Mouse (Mus musculus) intestine, postnatal 0 days (tissue): ENCODE results near the gene Ccdc171. TPM values are rescaled to one million over a fixed set of nuclear protein-coding genes. Genes with fewer than 3 reads are reported as not detected.
A peak's percentile ranks its signal among the peaks of the same experiment; 100 is the strongest.

Experiments
- ATAC-seq: fragments of 200-750 bp; cut with Nextera tagmentation; 2 replicates; pipeline ENCODE4 v1.8.0; 2017; ENCODE audit warnings: mild to moderate bottlenecking, moderate TSS enrichment, moderate library complexity
- H3K27ac ChIP-seq: fragments of 300-500 bp; sonication (generic); 2 replicates; pipeline ENCODE4 v1.5.1; 2014; ENCODE audit warnings: mild to moderate bottlenecking, low read depth, low read length, moderate library complexity
- H3K27me3 ChIP-seq: fragments of 300-500 bp; sonication (generic); replicated peaks from 2 replicates; pipeline ENCODE4 v1.6.1; 2014; ENCODE audit warnings: low read length, mixed read lengths; ENCODE audit not compliant: control insufficient read depth, insufficient read depth
- H3K36me3 ChIP-seq: fragments of 300-500 bp; sonication (generic); 2 replicates; pipeline ENCODE4 v1.6.1; 2014; ENCODE audit warnings: mild to moderate bottlenecking, moderate library complexity; ENCODE audit not compliant: control insufficient read depth, insufficient read depth
- H3K4me1 ChIP-seq: fragments of 300-500 bp; sonication (generic); replicated peaks from 2 replicates; pipeline ENCODE4 v1.6.1; 2014; ENCODE audit warnings: antibody characterized with exemption, low read length, mixed read lengths; ENCODE audit not compliant: control insufficient read depth, insufficient read depth
- H3K4me2 ChIP-seq: fragments of 300-500 bp; sonication (generic); replicated peaks from 2 replicates; pipeline ENCODE4 v1.6.1; 2014; ENCODE audit warnings: low read depth, mild to moderate bottlenecking, moderate library complexity
- H3K4me3 ChIP-seq: fragments of 300-500 bp; sonication (generic); 2 replicates; pipeline ENCODE4 v1.5.1; 2014; ENCODE audit warnings: low read depth, low read length
- H3K9ac ChIP-seq: fragments of 300-500 bp; sonication (generic); 2 replicates; pipeline ENCODE4 v1.6.1; 2014; ENCODE audit warnings: mild to moderate bottlenecking, low read depth, low read length
- H3K9me3 ChIP-seq: fragments of 300-500 bp; sonication (generic); 2 replicates; pipeline ENCODE4 v1.6.1; 2016; ENCODE audit warnings: mixed run types; ENCODE audit not compliant: control insufficient read depth
- CTCF ChIP-seq: sonication (generic); IDR thresholded peaks from 2 replicates; pipeline ENCODE4 v1.5.1; 2016; ENCODE audit warnings: low read depth, mild to moderate bottlenecking, control low read depth, antibody characterized with exemption, moderate library complexity
- WGBS: fragments of 180-500 bp; shearing (Covaris S2); extraction: QIAGEN DNeasy Blood & Tissue Kit; methylation state at CpG from one replicate; pipeline ENCODE4 v1.1.7; 2014; 5-methylcytosine and 5-hydroxymethylcytosine counted together
- polyA plus RNA-seq: library from polyadenylated mRNA; unstranded; fragments of >200 nt; fragmentation: Nextera tagmentation; extraction: Ambion mirVana; gene quantifications from 2 replicates; pipeline ENCODE4 v1.2.1, GENCODE M21; 2015

Ccdc171 gene
- polyA plus RNA-seq, 1 experiment from 2014 or later = 0.69 TPM

DNA sequence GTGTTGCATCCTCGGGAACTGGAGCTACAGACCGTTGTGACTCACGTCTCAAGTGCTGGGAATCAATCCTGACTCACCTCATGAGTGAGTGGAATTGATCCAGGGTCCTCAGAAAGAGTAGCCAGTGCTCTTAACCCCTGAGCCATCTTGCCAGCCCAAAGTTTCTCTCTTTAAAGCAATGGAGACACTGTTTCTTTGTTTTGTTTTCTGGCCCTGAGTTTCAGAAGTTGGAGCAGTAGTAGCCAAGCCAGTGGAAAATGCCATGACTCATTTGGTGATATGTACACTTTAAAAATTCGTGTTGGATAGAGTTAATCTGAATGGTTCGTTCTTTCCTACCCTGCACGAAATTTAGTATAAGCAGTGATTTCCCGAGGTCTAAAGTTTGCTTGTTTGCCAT lies 157.5 kb downstream of the Ccdc171 start:
- Histone ChIP-seq H3K4me2 (no peak overlapping the region), H3K9ac (no peak overlapping the region), H3K9me3 (no peaks in the 10 kb centered on the region), H3K27me3 (no peaks in the 10 kb centered on the region), H3K4me3 (no peak overlapping the region), H3K4me1 (no peaks in the 10 kb centered on the region), H3K27ac (no peak overlapping the region), H3K36me3 (no peaks in the 10 kb centered on the region)
- no peak for TF ChIP-seq CTCF
- 83% methylated on average over 7 of the region's 7 CpGs for WGBS
- no peak for ATAC-seq

DNA sequence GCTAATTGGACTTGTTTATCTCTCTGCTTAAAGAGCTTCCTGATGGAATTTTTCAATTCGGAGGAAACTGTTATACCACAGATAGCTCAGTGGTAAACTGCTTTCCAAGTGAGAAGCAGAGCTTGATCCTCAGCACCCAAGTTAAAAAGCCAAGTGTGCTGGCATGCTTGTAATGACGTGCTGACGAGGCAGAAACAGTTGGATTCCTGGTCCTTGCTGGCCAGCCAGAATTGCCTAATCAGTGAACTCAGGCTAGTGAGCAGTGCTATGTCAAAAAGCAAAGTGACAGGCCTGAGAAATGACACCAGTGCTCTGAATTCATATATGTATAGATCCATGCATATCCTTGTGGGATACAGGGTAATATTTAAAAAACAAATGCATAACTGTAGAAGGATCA lies 174.8 kb downstream of the Ccdc171 start:
- no peak for TF ChIP-seq CTCF
- no peaks in the 10 kb centered on the region for H3K4me1 ChIP-seq
- H3K9me3 ChIP-seq = no peaks in the 10 kb centered on the region
- no peak overlapping the region for H3K27ac ChIP-seq
- ATAC-seq = no peak
- H3K36me3 ChIP-seq = no peaks in the 10 kb centered on the region
- WGBS = 61% methylated on average over 3 of the region's 3 CpGs
- no peaks in the 10 kb centered on the region for H3K27me3 ChIP-seq
- H3K9ac ChIP-seq = no peak overlapping the region
- no peak overlapping the region for H3K4me3 ChIP-seq
- no peak overlapping the region for H3K4me2 ChIP-seq

DNA sequence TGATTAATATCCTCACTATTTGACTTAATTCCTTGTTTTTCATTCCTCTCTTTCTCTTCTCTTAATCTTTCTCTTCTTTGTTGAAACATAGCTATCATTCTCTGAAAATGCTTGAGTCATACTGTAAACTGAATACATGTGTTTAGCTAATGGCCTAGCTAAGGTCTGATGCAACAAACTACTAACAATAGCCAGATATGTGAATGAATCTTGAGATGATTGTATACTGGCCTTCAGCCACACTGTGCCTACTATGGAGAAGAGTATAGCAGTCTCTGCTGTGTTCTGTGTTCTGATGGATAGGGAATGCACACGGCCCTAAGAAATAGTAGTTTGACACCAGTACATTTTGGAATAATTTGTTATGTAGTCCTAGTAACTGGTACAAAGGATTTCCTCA lies 191.7 kb downstream of the Ccdc171 start:
- 77% methylated on average over 1 of the region's 1 CpGs for WGBS
- H3K4me2 ChIP-seq = no peak overlapping the region
- H3K27ac ChIP-seq = no peak overlapping the region
- no peaks in the 10 kb centered on the region for H3K36me3 ChIP-seq
- no peaks in the 10 kb centered on the region for H3K4me1 ChIP-seq
- H3K4me3 ChIP-seq = no peak overlapping the region
- no peaks in the 10 kb centered on the region for H3K27me3 ChIP-seq
- H3K9me3 ChIP-seq = no peaks in the 10 kb centered on the region
- no peak overlapping the region for H3K9ac ChIP-seq
- ATAC-seq = no peak
- no peak for TF ChIP-seq CTCF

DNA sequence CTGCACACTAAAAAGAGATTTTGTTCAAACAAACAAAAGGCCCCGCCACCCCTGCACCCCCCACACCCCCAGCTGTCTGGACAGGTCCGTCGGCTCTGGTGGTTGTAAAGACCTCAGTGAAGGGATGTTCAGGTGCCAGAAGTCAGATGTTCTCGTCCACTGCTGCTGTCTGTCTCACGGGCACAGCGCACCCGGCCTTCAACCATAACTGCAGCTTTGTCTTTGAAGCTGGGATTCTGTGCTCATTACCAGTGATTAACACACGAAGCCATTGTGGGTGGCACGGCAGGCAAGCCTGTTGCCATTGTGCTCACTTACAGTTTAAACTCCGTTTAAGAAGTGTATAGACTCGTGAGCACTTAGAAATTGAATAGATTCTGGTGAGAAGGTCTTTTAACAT lies 194.5 kb downstream of the Ccdc171 start:
- H3K4me1 ChIP-seq = no peaks in the 10 kb centered on the region
- H3K27ac ChIP-seq = no peak overlapping the region
- H3K9me3 ChIP-seq = no peaks in the 10 kb centered on the region
- no peak for TF ChIP-seq CTCF
- H3K9ac ChIP-seq = no peak overlapping the region
- no peak overlapping the region for H3K4me3 ChIP-seq
- WGBS = 70% methylated on average over 11 of the region's 11 CpGs
- H3K36me3 ChIP-seq = no peaks in the 10 kb centered on the region
- no peaks in the 10 kb centered on the region for H3K27me3 ChIP-seq
- no peak for ATAC-seq
- no peak overlapping the region for H3K4me2 ChIP-seq

DNA sequence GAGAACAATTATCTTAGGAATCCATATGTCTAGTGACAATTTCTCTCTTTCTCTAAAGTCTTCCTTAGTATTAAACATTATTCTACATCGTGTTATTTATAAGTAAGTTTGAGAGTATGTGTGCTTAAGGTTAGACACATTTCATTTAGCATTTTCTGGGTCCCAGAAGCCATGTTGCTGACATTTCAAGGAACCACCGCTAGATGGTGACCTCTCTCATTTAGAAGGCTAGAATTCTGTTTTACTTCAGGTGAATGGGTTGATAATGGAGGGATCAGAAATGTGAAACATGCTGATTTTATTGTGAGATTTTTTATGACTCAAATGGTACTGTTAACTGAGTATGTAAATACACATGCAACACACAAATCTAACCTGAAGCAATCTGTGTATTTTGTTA lies 199.8 kb downstream of the Ccdc171 start:
- no peak overlapping the region for H3K9ac ChIP-seq
- no peaks in the 10 kb centered on the region for H3K36me3 ChIP-seq
- no peak overlapping the region for H3K4me3 ChIP-seq
- 10% methylated on average over 2 of the region's 2 CpGs for WGBS
- no peaks in the 10 kb centered on the region for H3K4me1 ChIP-seq
- no peak overlapping the region for H3K27ac ChIP-seq
- peak; percentile 60 for TF ChIP-seq CTCF
- H3K4me2 ChIP-seq = no peak overlapping the region
- H3K27me3 ChIP-seq = no peaks in the 10 kb centered on the region
- no peak for ATAC-seq
- H3K9me3 ChIP-seq = no peaks in the 10 kb centered on the region

DNA sequence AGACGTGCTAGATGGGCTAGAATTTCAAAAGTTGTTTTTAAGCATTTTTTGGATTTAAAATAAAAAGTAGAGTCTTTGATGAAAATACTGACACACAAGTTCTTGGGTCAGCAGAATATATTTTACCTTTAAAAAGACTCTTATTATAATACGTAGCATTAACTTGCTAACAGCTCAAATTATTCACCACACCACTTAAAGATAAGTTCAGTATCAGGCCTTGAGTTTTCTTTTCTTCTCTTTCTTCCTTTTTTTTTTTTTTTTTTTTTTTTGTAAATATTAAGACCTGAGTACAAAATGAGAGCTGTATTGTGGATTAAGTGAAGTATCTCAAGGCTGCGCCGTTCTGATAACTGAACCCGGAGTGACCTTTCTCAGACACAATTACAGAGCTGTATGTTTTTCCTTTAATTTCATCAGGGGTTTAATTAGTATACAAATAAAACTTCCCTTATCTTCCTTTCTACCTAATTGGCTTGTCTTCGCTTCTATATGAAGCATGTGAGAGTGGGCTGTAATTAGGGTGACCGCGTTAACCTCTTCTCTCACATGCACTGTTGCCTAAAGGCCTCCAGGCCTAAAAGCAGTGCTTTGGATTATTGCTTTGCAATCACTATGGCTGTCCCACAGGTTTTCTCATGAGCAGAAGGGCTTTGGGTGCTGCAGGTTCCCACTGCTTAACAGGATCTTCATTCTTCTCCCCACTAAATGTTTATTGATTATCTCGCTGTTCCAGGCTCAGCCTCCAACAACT lies 214.0 kb downstream of the Ccdc171 start:
- no peak for ATAC-seq
- H3K4me2 ChIP-seq = no peak overlapping the region
- H3K27me3 ChIP-seq = no peaks in the 10 kb centered on the region
- H3K9ac ChIP-seq = no peak overlapping the region
- 82% methylated on average over 9 of the region's 9 CpGs for WGBS
- H3K4me3 ChIP-seq = no peak overlapping the region
- H3K4me1 ChIP-seq = no peaks in the 10 kb centered on the region
- H3K36me3 ChIP-seq = no peaks in the 10 kb centered on the region
- H3K9me3 ChIP-seq = no peaks in the 10 kb centered on the region
- no peak for TF ChIP-seq CTCF
- H3K27ac ChIP-seq = no peak overlapping the region

DNA sequence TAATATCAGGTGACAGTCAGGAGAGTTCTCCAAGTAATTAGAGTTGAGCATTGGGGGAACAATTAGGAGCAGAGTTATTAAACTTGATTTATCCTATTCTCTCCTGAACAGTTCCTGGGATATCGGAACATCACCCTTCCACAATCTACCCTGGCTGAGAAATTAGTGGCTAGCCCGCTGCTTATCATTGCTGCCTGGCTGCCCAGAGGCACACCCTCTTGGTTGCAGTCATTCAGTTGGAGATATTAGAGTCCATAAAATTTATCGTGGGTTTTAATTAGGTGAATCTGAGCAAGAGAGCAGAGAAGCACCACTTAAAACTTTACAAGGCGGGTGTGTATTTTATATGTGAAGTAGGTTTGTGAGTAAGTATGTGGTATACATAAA lies 214.5 kb downstream of the Ccdc171 start:
- 61% methylated on average over 4 of the region's 4 CpGs for WGBS
- H3K27ac ChIP-seq = no peak overlapping the region
- H3K4me1 ChIP-seq = no peaks in the 10 kb centered on the region
- no peaks in the 10 kb centered on the region for H3K9me3 ChIP-seq
- TF ChIP-seq CTCF = no peak
- H3K4me2 ChIP-seq = no peak overlapping the region
- no peak overlapping the region for H3K9ac ChIP-seq
- ATAC-seq = no peak
- no peaks in the 10 kb centered on the region for H3K27me3 ChIP-seq
- no peak overlapping the region for H3K4me3 ChIP-seq
- no peaks in the 10 kb centered on the region for H3K36me3 ChIP-seq
